Mouse (Mus musculus) olfactory bulb, adult 2 months (tissue): ENCODE data around the gene Cnpy4.

ENCODE experiments used
- CTCF ChIP-seq: fragments of 200-500 bp; IDR thresholded peaks from 2 replicates; pipeline ENCODE4 v1.5.1; 2012; ENCODE audit warnings: low read depth, mild to moderate bottlenecking, low read length, moderate library complexity; ENCODE audit not compliant: insufficient read depth
- POLR2A ChIP-seq: fragments of 200-500 bp; IDR thresholded peaks from 2 replicates; pipeline ENCODE4 v1.6.1; 2012; ENCODE audit warnings: mild to moderate bottlenecking, low read depth, low read length, moderate library complexity; ENCODE audit not compliant: insufficient read depth

GRCm38 (mm10) chr5:138202086-138202485 lies 14.8 kb downstream of the Cnpy4 start:
- no peak for TF ChIP-seq CTCF
- TF ChIP-seq POLR2A, result no peak
